Mouse (Mus musculus): ENCODE measurements around the gene Zmat5. TPM values are rescaled to one million over a fixed set of nuclear protein-coding genes. Genes with fewer than 3 reads are reported as not detected.
A peak's percentile ranks its signal among the peaks of the same experiment; 100 is the strongest.

The Zmat5 gene
- polyA plus RNA-seq, 1 experiment from 2014 or later = 48.1 TPM

GRCm38 (mm10) chr11:4716530-4717236 lies 12.2 kb downstream of the Zmat5 start:
- no peak overlapping the region for H3K27ac ChIP-seq (ENCODE audit: poor library complexity, severe bottlenecking)
- 80% methylated on average over 5 of the region's 5 CpGs for WGBS
- H3K9ac ChIP-seq = no peak overlapping the region
- no peak overlapping the region for H3K4me3 ChIP-seq
- H3K36me3 ChIP-seq = no peaks in the 10 kb centered on the region
- H3K4me1 ChIP-seq (replicated peaks) = peaks cover 15% of the 10 kb centered on the region
- no peaks in the 10 kb centered on the region for H3K27me3 ChIP-seq (replicated peaks)
- no peak overlapping the region for H3K4me2 ChIP-seq
- no peaks in the 10 kb centered on the region for H3K9me3 ChIP-seq (replicated peaks)
- no peak for ATAC-seq (ENCODE audit: insufficient number of reproducible peaks, low FRiP score)

- H3K4me1 ChIP-seq (replicated peaks) = peaks cover 15% of the 10 kb centered on the region
- H3K27me3 ChIP-seq (replicated peaks) = no peaks in the 10 kb centered on the region
- H3K4me3 ChIP-seq = no peak overlapping the region
- WGBS = 61% methylated on average over 5 of the region's 5 CpGs
- H3K9me3 ChIP-seq (replicated peaks) = no peaks in the 10 kb centered on the region
- H3K9ac ChIP-seq = no peak overlapping the region
- H3K27ac ChIP-seq (ENCODE audit: poor library complexity, severe bottlenecking) = no peak overlapping the region
- H3K36me3 ChIP-seq = peaks cover 12% of the 10 kb centered on the region; the same call in 1 of the 2 replicates
- no peak for ATAC-seq (ENCODE audit: insufficient number of reproducible peaks, low FRiP score)
- no peak overlapping the region for H3K4me2 ChIP-seq
These were observed 14.1 kb downstream of the Zmat5 start for GRCm38 (mm10) chr11:4718548-4718947.

GRCm38 (mm10) chr11:4719961-4720360 lies 15.5 kb downstream of the Zmat5 start:
- 86% methylated on average over 9 of the region's 9 CpGs for WGBS
- peaks cover 15% of the 10 kb centered on the region for H3K4me1 ChIP-seq (replicated peaks)
- H3K27me3 ChIP-seq (replicated peaks) = no peaks in the 10 kb centered on the region
- no peak overlapping the region for H3K9ac ChIP-seq
- no peak overlapping the region for H3K4me2 ChIP-seq
- no peak for ATAC-seq (ENCODE audit: insufficient number of reproducible peaks, low FRiP score)
- H3K27ac ChIP-seq (ENCODE audit: poor library complexity, severe bottlenecking) = no peak overlapping the region
- peaks cover 25% of the 10 kb centered on the region for H3K36me3 ChIP-seq
- no peaks in the 10 kb centered on the region for H3K9me3 ChIP-seq (replicated peaks)
- H3K4me3 ChIP-seq = no peak overlapping the region

- Histone ChIP-seq H3K4me3 (no peak overlapping the region), H3K4me2 (no peak overlapping the region), H3K27me3 (replicated peaks) (no peaks in the 10 kb centered on the region), H3K4me1 (replicated peaks) (peaks cover 15% of the 10 kb centered on the region), H3K27ac (ENCODE audit: poor library complexity, severe bottlenecking) (no peak overlapping the region), H3K36me3 (peaks cover 30% of the 10 kb centered on the region), H3K9ac (no peak overlapping the region), H3K9me3 (replicated peaks) (no peaks in the 10 kb centered on the region)
- 76% methylated on average over 11 of the region's 11 CpGs for WGBS
- ATAC-seq (ENCODE audit: insufficient number of reproducible peaks, low FRiP score) = no peak
These were observed 15.9 kb downstream of the Zmat5 start for GRCm38 (mm10) chr11:4720393-4720792.

GRCm38 (mm10) chr11:4720900-4721580 lies 16.6 kb downstream of the Zmat5 start:
- no peak overlapping the region for H3K4me2 ChIP-seq
- H3K27me3 ChIP-seq (replicated peaks) = no peaks in the 10 kb centered on the region
- H3K9ac ChIP-seq = no peak overlapping the region
- no peaks in the 10 kb centered on the region for H3K9me3 ChIP-seq (replicated peaks)
- H3K27ac ChIP-seq (ENCODE audit: poor library complexity, severe bottlenecking) = no peak overlapping the region
- H3K4me1 ChIP-seq (replicated peaks) = peaks cover 15% of the 10 kb centered on the region
- no peak overlapping the region for H3K4me3 ChIP-seq
- ATAC-seq (ENCODE audit: insufficient number of reproducible peaks, low FRiP score) = no peak
- H3K36me3 ChIP-seq = peaks cover 33% of the 10 kb centered on the region
- WGBS = 51% methylated on average over 7 of the region's 7 CpGs

GRCm38 (mm10) chr11:4721728-4722127 lies 17.2 kb downstream of the Zmat5 start:
- 77% methylated on average over 8 of the region's 8 CpGs for WGBS
- no peaks in the 10 kb centered on the region for H3K9me3 ChIP-seq (replicated peaks)
- H3K4me3 ChIP-seq = no peak overlapping the region
- no peaks in the 10 kb centered on the region for H3K27me3 ChIP-seq (replicated peaks)
- no peak overlapping the region for H3K9ac ChIP-seq
- no peak overlapping the region for H3K27ac ChIP-seq (ENCODE audit: poor library complexity, severe bottlenecking)
- ATAC-seq (ENCODE audit: insufficient number of reproducible peaks, low FRiP score) = no peak
- peaks cover 36% of the 10 kb centered on the region for H3K36me3 ChIP-seq
- no peak overlapping the region for H3K4me2 ChIP-seq
- peaks cover 15% of the 10 kb centered on the region for H3K4me1 ChIP-seq (replicated peaks)

- Histone ChIP-seq H3K4me3 (no peak overlapping the region), H3K9ac (no peak overlapping the region), H3K9me3 (replicated peaks) (no peaks in the 10 kb centered on the region), H3K4me1 (replicated peaks) (peaks cover 11% of the 10 kb centered on the region), H3K4me2 (no peak overlapping the region), H3K27ac (ENCODE audit: poor library complexity, severe bottlenecking) (no peak overlapping the region), H3K36me3 (peaks cover 14% of the 10 kb centered on the region), H3K27me3 (replicated peaks) (peaks cover 3% of the 10 kb centered on the region; the same call in 1 of the 2 replicates)
- peak; percentile 51; the same call in 1 of the 2 replicates for ATAC-seq (ENCODE audit: insufficient number of reproducible peaks, low FRiP score)
- WGBS = 25% methylated on average over 12 of the region's 12 CpGs
These were observed 25.1 kb downstream of the Zmat5 start for GRCm38 (mm10) chr11:4729603-4730002.

GRCm38 (mm10) chr11:4730096-4730495 lies 25.6 kb downstream of the Zmat5 start:
- Histone ChIP-seq H3K27me3 (replicated peaks) (peaks cover 8% of the 10 kb centered on the region; the same call in 1 of the 2 replicates), H3K4me1 (replicated peaks) (peaks cover 16% of the 10 kb centered on the region), H3K27ac (ENCODE audit: poor library complexity, severe bottlenecking) (no peak overlapping the region), H3K9ac (no peak overlapping the region), H3K36me3 (peaks cover 9% of the 10 kb centered on the region; the same call in 1 of the 2 replicates), H3K9me3 (replicated peaks) (no peaks in the 10 kb centered on the region), H3K4me2 (no peak overlapping the region), H3K4me3 (no peak overlapping the region)
- 86% methylated on average over 6 of the region's 6 CpGs for WGBS
- ATAC-seq (ENCODE audit: insufficient number of reproducible peaks, low FRiP score) = no peak

GRCm38 (mm10) chr11:4730913-4731312 lies 26.4 kb downstream of the Zmat5 start:
- Histone ChIP-seq H3K27ac (ENCODE audit: poor library complexity, severe bottlenecking) (no peak overlapping the region), H3K4me1 (replicated peaks) (peaks cover 19% of the 10 kb centered on the region), H3K27me3 (replicated peaks) (peaks cover 13% of the 10 kb centered on the region), H3K36me3 (peaks cover 3% of the 10 kb centered on the region; the same call in 1 of the 2 replicates), H3K4me3 (no peak overlapping the region), H3K9me3 (replicated peaks) (no peaks in the 10 kb centered on the region), H3K9ac (no peak overlapping the region), H3K4me2 (no peak overlapping the region)
- no peak for ATAC-seq (ENCODE audit: insufficient number of reproducible peaks, low FRiP score)
- WGBS = 77% methylated on average over 5 of the region's 5 CpGs

- H3K4me1 ChIP-seq (replicated peaks) = peaks cover 19% of the 10 kb centered on the region
- H3K4me3 ChIP-seq = no peak overlapping the region
- no peak overlapping the region for H3K4me2 ChIP-seq
- peaks cover 13% of the 10 kb centered on the region for H3K27me3 ChIP-seq (replicated peaks)
- 68% methylated on average over 7 of the region's 7 CpGs for WGBS
- no peak overlapping the region for H3K27ac ChIP-seq (ENCODE audit: poor library complexity, severe bottlenecking)
- H3K9me3 ChIP-seq (replicated peaks) = no peaks in the 10 kb centered on the region
- no peak overlapping the region for H3K9ac ChIP-seq
- H3K36me3 ChIP-seq = no peaks in the 10 kb centered on the region
- ATAC-seq (ENCODE audit: insufficient number of reproducible peaks, low FRiP score) = no peak
These were observed 27.3 kb downstream of the Zmat5 start for GRCm38 (mm10) chr11:4731781-4732180.

- Histone ChIP-seq H3K4me1 (replicated peaks) (peaks cover 19% of the 10 kb centered on the region), H3K4me3 (no peak overlapping the region), H3K9me3 (replicated peaks) (no peaks in the 10 kb centered on the region), H3K9ac (no peak overlapping the region), H3K27ac (ENCODE audit: poor library complexity, severe bottlenecking) (no peak overlapping the region), H3K27me3 (replicated peaks) (peaks cover 21% of the 10 kb centered on the region), H3K36me3 (peaks cover 7% of the 10 kb centered on the region), H3K4me2 (no peak overlapping the region)
- 39% methylated on average over 12 of the region's 12 CpGs for WGBS
- ATAC-seq (ENCODE audit: insufficient number of reproducible peaks, low FRiP score) = no peak
These were observed 29.7 kb downstream of the Zmat5 start for GRCm38 (mm10) chr11:4734179-4734578.
